Mouse (Mus musculus) cerebellum, adult 2 months (tissue): ENCODE measurements around the gene Zcchc7.

ENCODE experiments used
- CTCF ChIP-seq: fragments of 200-500 bp; IDR thresholded peaks from 2 replicates; pipeline ENCODE4 v1.5.1; 2011; ENCODE audit warnings: low read depth, mild to moderate bottlenecking, control low read depth, low read length, moderate library complexity, borderline replicate concordance; ENCODE audit not compliant: insufficient read depth
- POLR2A ChIP-seq: fragments of 200-500 bp; IDR thresholded peaks from 2 replicates; pipeline ENCODE4 v1.6.1; 2011; ENCODE audit warnings: low read length, control low read depth, borderline replicate concordance; ENCODE audit not compliant: insufficient read depth

DNA sequence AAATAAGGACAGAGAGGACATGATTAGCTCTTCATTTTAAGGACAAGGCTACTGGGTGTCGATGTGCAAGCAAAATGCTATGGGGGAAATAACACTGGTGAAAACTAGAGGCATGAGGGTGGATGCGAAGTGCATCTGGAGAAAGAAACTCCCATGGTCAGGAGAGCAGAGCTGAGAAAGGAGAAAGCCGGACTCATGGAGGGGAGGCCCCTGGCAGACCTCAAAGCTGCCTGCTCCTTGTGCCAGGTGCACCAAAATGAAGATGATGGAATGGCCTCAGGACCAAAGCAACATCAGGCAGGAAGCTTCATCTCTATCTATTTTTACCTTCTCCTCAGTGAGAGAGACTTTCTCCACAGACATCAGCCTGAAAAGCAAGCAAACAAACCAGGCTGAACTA is 38.0 kb upstream of the Zcchc7 start:
- no peak for TF ChIP-seq CTCF
- no peak for TF ChIP-seq POLR2A
